Mouse (Mus musculus): ENCODE data around the gene Rhag.
A peak's percentile ranks its signal among the peaks of the same experiment; 100 is the strongest.

Gene Rhag

DNA sequence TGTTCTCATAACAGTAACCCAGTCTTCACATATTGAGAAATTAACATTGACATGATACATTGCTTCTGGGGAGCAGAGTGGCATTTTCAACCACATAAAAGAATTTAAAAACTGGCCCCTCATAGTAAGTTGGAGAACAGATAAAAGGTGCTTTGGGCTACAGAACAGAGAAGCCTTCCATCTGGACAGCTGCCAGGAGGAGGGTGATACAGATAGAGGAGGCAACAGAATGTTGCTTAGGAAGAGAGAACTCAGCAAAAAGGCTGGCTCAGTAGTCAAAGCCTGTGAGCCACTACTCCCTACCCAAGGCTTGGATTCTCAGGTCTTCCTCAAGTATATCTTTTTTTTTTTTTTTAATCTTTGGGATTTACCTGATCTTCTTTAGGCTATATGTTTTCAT lies 44.1 kb downstream of the Rhag start:
- TF ChIP-seq POU5F1 (IDR thresholded peaks at IDR 0.05; ENCODE audit: borderline replicate concordance, low read length) (no peak), CTCF (conservative IDR thresholded peaks at IDR 0.05; ENCODE audit: low read length) (no peak), NANOG (IDR thresholded peaks at IDR 0.05; ENCODE audit: borderline replicate concordance, low read length) (no peak)

DNA sequence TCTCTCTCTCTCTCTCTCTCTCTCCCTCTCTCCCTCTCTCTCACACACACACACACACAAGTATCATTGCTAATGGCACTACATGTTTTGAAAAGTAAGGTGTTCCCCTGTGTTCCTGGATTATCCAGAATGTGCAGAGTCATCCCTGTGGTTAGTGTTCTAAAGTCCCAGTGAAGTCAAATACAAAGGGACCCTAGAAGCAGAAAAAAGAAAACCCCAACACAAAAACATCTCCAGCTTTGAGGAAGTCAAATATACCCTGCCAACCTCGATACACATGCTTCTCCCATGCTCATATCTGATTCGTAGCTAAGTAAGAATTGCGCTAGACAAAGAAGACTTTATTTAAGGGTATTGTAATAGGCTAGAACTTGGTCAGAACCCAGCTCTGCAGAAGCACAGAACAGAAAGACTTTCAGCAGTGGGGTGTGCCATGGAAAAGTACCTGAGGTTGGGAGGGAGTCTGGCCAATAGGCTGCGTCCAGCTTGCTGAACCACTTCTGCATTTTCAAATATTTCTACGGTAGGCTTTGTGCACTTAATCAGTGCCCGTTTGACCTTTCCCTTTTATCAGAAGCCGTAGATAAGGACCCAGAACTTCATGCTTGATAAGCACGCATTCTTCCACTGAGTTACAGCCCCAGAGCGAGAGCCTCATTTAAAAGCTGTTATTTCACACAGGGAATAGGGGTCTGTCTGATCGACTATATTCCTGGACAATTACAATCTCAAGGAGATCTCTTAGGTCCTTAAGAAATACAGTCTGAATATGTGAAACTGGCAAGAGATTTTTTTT lies 58.2 kb downstream of the Rhag start:
- no peaks in the 10 kb centered on the region for H3K36me3 ChIP-seq (ENCODE audit: insufficient read depth, low read length)
- no peaks in the 10 kb centered on the region for H3K9me3 ChIP-seq (ENCODE audit: low read length)
- H3K4me3 ChIP-seq (replicated peaks; ENCODE audit: low read length), result no peak overlapping the region
- TF ChIP-seq NANOG (IDR thresholded peaks at IDR 0.05; ENCODE audit: borderline replicate concordance, low read length) (no peak), POU5F1 (IDR thresholded peaks at IDR 0.05; ENCODE audit: borderline replicate concordance, low read length) (no peak), CTCF (conservative IDR thresholded peaks at IDR 0.05; ENCODE audit: low read length) (no peak)
- no peaks in the 10 kb centered on the region for H3K4me1 ChIP-seq (replicated peaks; ENCODE audit: low read depth, low read length)
- no peaks in the 10 kb centered on the region for H3K27me3 ChIP-seq (ENCODE audit: insufficient read depth, low read length)

More for the DNA sequence above, 44.1 kb downstream of the Rhag start:
- H3K9me3 ChIP-seq (ENCODE audit: low read length), result no peaks in the 10 kb centered on the region
- no peaks in the 10 kb centered on the region for H3K27me3 ChIP-seq (ENCODE audit: insufficient read depth, low read length)
- H3K4me1 ChIP-seq (replicated peaks; ENCODE audit: low read depth, low read length), result no peaks in the 10 kb centered on the region
- no peak overlapping the region for H3K4me3 ChIP-seq (replicated peaks; ENCODE audit: low read length)
- no peaks in the 10 kb centered on the region for H3K36me3 ChIP-seq (ENCODE audit: insufficient read depth, low read length)

DNA sequence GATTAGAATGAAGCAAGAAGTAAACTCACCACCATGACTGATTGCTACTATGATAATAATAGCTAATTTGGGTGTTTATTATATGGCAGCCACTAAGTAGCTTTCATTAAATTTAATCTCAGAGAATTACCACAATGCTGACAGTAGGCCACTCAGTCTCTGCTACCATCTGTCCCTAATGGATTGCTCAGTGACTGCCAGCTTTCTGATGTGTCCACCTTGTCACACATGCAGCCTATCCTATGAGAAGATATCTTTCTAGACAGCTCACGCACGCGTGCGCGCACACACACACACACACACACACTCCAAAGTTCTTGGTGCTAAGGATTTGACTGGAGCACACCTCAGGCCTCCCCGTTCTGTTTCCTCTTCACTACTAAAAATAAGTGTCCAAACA lies 61.7 kb downstream of the Rhag start:
- TF ChIP-seq CTCF (conservative IDR thresholded peaks at IDR 0.05; ENCODE audit: low read length) (no peak), POU5F1 (IDR thresholded peaks at IDR 0.05; ENCODE audit: borderline replicate concordance, low read length) (no peak), NANOG (IDR thresholded peaks at IDR 0.05; ENCODE audit: borderline replicate concordance, low read length) (no peak)
- Histone ChIP-seq H3K4me3 (replicated peaks; ENCODE audit: low read length) (no peak overlapping the region), H3K36me3 (ENCODE audit: insufficient read depth, low read length) (no peaks in the 10 kb centered on the region), H3K4me1 (replicated peaks; ENCODE audit: low read depth, low read length) (no peaks in the 10 kb centered on the region), H3K9me3 (ENCODE audit: low read length) (no peaks in the 10 kb centered on the region), H3K27me3 (ENCODE audit: insufficient read depth, low read length) (no peaks in the 10 kb centered on the region)

DNA sequence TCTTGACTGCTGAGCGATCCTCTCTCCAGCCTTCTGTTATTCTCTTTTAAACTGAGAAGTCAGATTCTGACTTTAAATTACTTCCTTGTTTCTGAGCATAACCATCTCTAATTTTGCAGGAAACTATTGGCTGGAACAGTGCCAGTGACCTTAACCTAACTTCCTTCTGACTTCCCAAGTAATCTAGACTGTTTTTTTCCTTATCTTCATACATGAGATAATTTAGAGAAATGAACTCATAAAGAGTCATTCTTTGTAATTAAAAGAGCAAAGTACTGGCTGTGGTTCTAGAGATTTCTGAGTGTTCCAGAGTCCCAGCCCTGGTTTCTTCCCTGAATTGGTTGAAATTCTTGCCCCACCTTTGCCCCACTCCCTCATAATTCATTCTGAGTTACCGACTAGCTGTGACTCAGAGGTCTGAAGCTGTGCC lies 62.7 kb downstream of the Rhag start:
- H3K9me3 ChIP-seq (ENCODE audit: low read length), result no peaks in the 10 kb centered on the region
- no peak for TF ChIP-seq POU5F1 (IDR thresholded peaks at IDR 0.05; ENCODE audit: borderline replicate concordance, low read length)
- TF ChIP-seq CTCF (conservative IDR thresholded peaks at IDR 0.05; ENCODE audit: low read length), result no peak
- no peak for TF ChIP-seq NANOG (IDR thresholded peaks at IDR 0.05; ENCODE audit: borderline replicate concordance, low read length)

DNA sequence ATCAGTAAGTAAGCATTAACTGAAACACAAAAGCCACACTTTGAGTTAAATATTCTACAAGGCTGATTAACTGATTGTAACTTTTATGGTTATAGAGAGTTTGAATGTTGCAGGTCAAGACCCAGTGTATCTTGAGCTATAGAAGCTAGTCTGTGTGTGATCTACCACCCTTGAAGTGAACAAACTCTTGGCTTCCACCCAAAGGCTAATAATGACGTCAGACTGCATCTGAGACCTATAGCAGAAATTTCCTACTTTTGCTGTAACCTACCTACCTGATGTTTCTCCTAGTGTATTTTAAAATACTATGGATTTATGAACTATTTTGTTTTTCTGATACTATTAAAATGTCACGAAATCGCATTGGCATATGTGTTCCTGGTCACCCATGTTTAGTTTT lies 63.8 kb downstream of the Rhag start:
- H3K9me3 ChIP-seq (ENCODE audit: low read length), result no peaks in the 10 kb centered on the region
- H3K4me3 ChIP-seq (replicated peaks; ENCODE audit: low read length), result no peak overlapping the region
- peaks cover 6% of the 10 kb centered on the region for H3K27me3 ChIP-seq (ENCODE audit: insufficient read depth, low read length)
- TF ChIP-seq CTCF (conservative IDR thresholded peaks at IDR 0.05; ENCODE audit: low read length) (no peak), NANOG (IDR thresholded peaks at IDR 0.05; ENCODE audit: borderline replicate concordance, low read length) (no peak), POU5F1 (IDR thresholded peaks at IDR 0.05; ENCODE audit: borderline replicate concordance, low read length) (no peak)
- H3K36me3 ChIP-seq (ENCODE audit: insufficient read depth, low read length), result no peaks in the 10 kb centered on the region
- H3K4me1 ChIP-seq (replicated peaks; ENCODE audit: low read depth, low read length), result 0 out of 2 replicates have a peak, but pooled peaks cover under 1% of the 10 kb centered on the region

More for the DNA sequence above, 62.7 kb downstream of the Rhag start:
- H3K36me3 ChIP-seq (ENCODE audit: insufficient read depth, low read length), result no peaks in the 10 kb centered on the region
- 0 out of 2 replicates have a peak, but pooled peaks cover 3% of the 10 kb centered on the region for H3K27me3 ChIP-seq (ENCODE audit: insufficient read depth, low read length)
- H3K4me1 ChIP-seq (replicated peaks; ENCODE audit: low read depth, low read length), result no peaks in the 10 kb centered on the region
- no peak overlapping the region for H3K4me3 ChIP-seq (replicated peaks; ENCODE audit: low read length)

DNA sequence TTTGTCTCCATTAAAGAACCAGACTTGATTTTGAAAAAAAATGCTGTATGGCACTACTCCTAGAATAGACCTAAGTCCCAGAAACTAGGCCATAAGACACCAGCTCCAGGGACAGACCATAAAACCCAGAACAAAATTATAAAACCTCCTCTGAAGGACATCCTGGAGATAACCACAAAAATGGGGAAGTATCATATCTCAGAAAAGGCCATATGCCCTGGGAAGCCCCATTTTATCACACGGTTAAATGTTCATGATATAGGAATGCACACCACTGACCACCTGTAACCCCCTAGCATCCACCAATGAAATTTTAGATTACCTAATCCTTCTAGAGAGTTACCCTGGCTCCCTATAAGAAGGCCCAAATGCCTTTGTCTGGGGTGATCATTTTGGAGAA lies 64.6 kb downstream of the Rhag start:
- Histone ChIP-seq H3K9me3 (ENCODE audit: low read length) (no peaks in the 10 kb centered on the region), H3K4me1 (replicated peaks; ENCODE audit: low read depth, low read length) (peaks cover 9% of the 10 kb centered on the region; the same call in 1 of the 2 replicates), H3K27me3 (ENCODE audit: insufficient read depth, low read length) (peaks cover 10% of the 10 kb centered on the region), H3K4me3 (replicated peaks; ENCODE audit: low read length) (no peak overlapping the region), H3K36me3 (ENCODE audit: insufficient read depth, low read length) (no peaks in the 10 kb centered on the region)
- TF ChIP-seq CTCF (conservative IDR thresholded peaks at IDR 0.05; ENCODE audit: low read length) (no peak), NANOG (IDR thresholded peaks at IDR 0.05; ENCODE audit: borderline replicate concordance, low read length) (no peak), POU5F1 (IDR thresholded peaks at IDR 0.05; ENCODE audit: borderline replicate concordance, low read length) (no peak)

DNA sequence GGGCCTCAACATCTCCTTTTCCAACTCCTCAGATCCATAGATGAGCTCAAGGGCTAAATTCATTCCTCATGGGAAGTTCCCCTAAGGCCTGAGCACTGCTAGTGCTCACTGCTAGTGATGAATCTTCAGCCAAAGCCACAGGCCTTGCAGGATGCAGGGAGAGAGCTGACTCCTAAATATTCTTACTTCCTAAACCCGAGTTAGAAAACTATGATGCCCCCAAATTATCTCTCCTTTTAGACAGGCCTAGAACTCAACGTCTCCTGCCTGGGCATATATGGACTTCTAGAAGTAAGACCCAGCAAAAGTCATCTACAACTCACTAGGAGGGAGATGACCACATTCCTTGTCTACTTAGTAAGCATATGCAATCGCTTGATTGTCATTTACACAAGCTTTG lies 66.8 kb downstream of the Rhag start:
- Histone ChIP-seq H3K4me3 (replicated peaks; ENCODE audit: low read length) (no peak overlapping the region), H3K4me1 (replicated peaks; ENCODE audit: low read depth, low read length) (peaks cover 10% of the 10 kb centered on the region; the same call in 1 of the 2 replicates), H3K27me3 (ENCODE audit: insufficient read depth, low read length) (peaks cover 18% of the 10 kb centered on the region), H3K36me3 (ENCODE audit: insufficient read depth, low read length) (no peaks in the 10 kb centered on the region), H3K9me3 (ENCODE audit: low read length) (no peaks in the 10 kb centered on the region)
- TF ChIP-seq CTCF (conservative IDR thresholded peaks at IDR 0.05; ENCODE audit: low read length) (no peak), NANOG (IDR thresholded peaks at IDR 0.05; ENCODE audit: borderline replicate concordance, low read length) (no peak), POU5F1 (IDR thresholded peaks at IDR 0.05; ENCODE audit: borderline replicate concordance, low read length) (no peak)

DNA sequence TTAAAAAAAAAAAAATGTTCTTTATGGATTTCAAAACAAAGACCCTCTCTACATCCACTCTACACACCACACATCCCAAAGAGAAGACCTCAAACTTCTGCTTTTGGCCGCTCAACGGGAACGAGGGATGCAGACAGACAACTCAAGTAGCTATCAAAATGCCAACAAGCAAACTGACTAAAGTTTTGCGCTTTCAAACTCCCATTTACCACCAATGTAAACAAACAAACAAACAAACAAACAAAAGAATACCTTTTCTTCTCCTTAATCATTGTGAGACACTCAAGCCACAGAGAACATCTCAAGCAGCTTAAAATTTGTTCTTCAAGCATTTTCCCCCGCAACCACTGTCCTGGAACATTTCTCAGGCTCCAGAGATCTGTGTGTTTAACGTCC lies 68.6 kb downstream of the Rhag start:
- no peaks in the 10 kb centered on the region for H3K9me3 ChIP-seq (ENCODE audit: low read length)
- TF ChIP-seq CTCF (conservative IDR thresholded peaks at IDR 0.05; ENCODE audit: low read length), result no peak
- peak overlapping the region; percentile 74 for H3K4me3 ChIP-seq (replicated peaks; ENCODE audit: low read length)
- peaks cover 10% of the 10 kb centered on the region; the same call in 1 of the 2 replicates for H3K4me1 ChIP-seq (replicated peaks; ENCODE audit: low read depth, low read length)
- H3K27me3 ChIP-seq (ENCODE audit: insufficient read depth, low read length), result peaks cover 18% of the 10 kb centered on the region
- no peaks in the 10 kb centered on the region for H3K36me3 ChIP-seq (ENCODE audit: insufficient read depth, low read length)
